Mouse (Mus musculus) cerebellum, adult 11-12 months (tissue): ENCODE measurements around the gene Fam25c.
"Not testable (repeated sequence)": the region's sequence is repeated elsewhere in the genome, so short reads cannot be mapped to it uniquely, and the experiment has no call there.

Source experiments
- DNase-seq: peaks from one replicate; pipeline ENCODE4 v3.0.0; 2022

The Fam25c gene

DNA sequence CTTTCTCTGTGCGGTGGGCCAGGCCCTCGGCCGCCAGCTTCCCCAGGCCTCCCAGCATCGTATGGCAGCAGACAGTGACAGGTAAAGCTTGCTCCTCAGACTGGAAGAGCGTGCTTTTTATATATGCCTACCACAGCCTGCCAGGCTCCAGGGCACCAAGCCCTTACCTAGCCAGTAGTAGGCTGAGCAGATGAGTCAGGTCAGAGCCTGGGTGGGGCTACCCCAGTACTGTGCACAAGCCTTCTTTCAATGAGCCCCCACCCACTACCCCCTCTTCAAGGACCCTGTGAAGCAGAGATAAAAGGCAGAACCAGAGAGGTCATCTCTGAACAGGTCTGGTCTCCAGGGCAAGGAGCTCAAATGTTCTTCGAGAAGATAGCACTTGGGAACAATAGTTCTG, at the start of gene Fam25c:
Gene Fam25c, minus strand, starts transcription at position 133 of the 400 bp plus-strand sequence.
- no peak for DNase-seq

DNA sequence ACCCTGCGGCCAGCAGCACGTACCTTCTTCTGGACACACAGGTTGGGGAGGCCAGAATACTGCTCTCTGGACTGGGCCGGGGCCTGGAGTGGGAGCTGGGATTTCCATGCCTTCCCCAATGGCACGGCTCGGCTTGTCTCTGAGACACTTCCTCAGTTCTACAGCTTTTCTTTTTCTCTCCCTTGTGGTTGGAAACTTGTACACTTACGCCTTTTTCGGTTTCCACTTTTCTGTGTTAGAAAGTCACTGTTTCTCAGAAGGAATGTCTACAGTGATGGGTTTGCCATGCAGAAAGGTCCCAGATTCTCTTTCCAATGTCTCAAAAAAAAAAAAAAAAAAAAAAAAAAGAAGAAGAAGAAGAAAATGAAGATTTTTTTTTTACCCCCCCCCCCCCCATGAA, 48.2 kb upstream of the Fam25c start:
- no peak for DNase-seq

DNA sequence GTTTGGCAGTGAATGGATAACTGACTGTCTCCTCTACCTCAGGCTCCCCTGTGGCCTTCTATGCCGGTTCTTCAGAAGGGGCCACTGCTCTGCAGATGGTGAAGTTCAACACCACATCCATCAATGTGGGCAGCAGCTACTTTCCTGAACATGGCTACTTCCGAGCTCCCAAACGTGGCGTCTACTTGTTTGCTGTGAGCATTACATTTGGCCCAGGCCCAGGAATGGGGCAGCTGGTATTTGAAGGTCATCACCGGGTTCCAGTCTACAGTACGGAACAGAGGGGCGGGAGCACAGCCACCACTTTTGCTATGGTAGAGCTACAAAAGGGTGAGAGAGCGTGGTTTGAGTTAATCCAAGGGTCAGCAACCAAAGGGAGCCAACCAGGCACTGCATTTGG, 47.6 kb upstream of the Fam25c start:
- no peak for DNase-seq

DNA sequence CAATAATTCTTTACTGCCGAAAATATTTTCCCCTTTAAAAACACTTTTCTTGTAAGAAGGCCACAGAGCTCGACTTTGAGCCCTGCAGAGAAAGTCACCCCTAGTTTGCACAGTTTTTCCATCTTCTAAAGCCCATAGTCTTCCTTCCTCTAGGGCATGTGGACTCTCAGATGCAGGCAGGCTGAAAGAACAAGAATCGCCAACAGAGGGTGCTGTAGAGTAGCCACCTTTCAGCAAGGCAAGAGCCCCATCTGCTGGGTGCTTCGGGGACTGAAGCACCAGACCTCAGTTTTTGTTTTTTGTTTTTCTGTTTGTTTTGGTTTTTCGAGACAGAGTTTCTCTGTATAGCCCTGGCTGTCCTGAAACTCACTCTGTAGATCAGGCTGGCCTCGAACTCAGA, 45.9 kb upstream of the Fam25c start:
- DNase-seq: peak; percentile 51

DNA sequence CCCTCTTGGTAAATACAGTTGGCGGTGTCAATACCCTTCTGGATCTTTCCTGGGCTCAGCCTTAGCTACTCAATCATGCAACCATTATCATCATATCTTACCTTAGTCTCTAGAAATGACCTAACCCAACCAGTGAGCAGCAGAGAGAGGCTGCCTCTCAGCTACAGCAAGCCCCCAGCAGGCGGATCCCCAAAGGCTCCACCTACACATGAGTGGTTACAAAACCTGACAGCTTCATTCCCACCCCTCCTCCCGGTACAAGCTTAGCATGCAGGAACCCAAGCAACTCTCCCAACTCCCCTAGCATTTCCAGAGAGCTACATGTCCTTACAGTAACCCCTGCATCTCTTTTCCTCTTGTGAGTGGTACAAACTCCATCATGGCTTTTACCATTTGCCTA, 44.8 kb upstream of the Fam25c start:
- no peak for DNase-seq

DNA sequence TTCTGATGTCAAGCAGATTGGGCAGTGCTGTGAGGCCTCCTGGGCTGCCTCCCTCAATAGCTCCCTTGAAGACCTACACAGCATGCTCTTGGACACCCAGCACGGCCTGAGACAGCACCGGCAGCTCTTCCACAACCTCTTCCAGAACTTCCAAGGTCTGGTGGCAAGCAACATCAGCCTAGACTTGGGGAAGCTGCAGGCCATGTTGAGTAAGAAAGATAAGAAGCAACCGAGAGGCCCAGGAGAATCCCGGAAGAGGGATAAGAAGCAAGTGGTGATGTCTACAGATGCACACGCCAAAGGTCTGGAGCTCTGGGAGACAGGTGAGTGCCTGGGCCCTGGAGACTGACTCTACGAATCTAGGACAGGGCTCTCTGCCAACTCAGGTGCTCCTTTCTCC, 44.1 kb upstream of the Fam25c start:
- DNase-seq: no peak

DNA sequence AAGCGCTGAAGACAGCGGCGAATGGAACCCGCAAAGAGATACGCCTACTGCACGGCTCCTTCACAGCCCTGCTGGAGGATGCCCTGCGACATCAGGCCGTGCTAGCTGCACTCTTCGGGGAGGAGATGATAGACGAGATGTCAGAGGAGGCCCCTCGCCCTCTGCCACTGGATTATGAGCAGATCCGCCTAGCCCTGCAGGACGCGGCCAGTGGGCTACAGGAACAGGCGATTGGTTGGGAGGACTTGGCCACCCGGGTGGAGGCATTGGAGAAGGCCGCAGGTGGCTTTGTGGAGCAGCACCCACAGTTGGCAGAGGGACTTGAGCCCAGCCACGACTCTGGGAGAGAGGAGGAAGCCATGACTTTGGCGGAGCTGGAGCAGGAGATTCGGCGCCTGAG, 43.7 kb upstream of the Fam25c start:
- DNase-seq: no peak

DNA sequence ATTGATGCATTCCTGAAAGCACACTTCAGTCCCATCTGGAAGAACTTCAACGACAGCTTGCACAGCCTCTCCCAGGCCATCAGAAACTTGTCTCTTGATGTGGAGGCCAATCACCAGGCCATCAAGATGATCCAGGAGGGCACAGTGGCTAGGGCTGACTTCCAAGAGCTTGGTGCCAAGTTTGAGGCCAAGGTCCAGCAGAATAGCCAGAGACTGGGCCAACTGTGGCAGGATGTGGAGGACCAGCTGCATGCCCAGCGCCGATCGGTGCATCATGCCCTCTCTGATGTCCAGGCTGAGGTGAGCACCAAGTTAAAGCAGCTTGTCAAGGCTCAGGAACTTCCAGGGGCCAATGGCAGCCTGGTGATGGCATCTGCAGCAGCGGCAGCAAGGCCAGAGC, 42.6 kb upstream of the Fam25c start:
- DNase-seq: no peak

DNA sequence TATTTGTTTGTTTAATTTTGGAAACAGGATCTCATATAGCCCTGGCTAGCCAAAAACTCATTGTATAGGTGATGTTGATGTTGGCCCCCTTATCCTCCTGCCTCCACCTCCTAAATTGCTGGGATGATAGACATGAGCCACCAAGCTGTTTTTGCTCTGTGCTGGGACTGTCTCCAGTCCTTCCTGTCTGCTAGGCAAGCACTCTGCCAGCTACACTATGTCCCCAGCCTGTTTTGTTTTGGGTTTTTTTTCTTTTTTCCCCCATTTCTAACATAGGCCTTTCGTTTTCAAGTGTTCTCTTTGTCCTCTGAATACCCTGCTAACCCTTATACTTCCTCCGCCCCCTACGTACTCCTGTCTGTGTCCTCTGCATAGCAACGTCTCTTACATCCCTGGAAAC, 38.1 kb upstream of the Fam25c start:
- no peak for DNase-seq

DNA sequence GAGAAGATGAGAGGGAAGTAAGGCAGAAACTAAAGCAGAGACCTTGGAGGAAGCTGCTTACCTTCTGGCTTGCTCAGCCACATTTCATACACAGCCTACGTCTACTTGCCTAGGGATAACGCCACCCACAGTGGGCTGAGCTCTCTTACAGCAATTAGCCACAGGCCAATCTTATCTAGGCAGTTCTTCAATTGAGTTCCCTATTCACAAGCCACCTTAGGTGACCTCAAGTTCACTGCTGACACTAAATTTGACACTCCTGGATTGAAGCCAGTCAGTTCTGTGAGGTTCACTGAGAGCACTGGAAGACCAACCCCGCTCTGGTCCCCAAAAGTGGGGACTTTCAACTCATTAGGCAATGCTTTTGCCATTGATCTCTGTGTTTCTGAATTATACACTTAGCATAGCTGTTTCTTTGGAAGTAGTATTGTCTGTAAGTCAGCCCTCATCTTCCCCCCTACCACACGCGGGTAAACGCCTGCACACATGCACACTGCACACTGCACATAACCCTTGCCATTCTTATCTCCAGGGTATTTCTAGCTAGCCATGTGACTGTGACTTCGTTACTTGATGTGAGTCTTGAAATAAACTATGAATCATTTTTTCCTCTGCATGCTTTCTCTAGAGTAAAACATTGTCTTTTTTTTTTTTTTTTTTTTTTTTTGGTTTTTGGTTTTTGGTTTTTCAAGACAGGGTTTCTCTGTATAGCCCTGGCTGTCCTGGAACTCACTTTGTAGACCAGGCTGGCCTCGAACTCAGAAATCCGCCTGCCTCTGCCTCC, 27.9 kb upstream of the Fam25c start:
- no peak for DNase-seq

DNA sequence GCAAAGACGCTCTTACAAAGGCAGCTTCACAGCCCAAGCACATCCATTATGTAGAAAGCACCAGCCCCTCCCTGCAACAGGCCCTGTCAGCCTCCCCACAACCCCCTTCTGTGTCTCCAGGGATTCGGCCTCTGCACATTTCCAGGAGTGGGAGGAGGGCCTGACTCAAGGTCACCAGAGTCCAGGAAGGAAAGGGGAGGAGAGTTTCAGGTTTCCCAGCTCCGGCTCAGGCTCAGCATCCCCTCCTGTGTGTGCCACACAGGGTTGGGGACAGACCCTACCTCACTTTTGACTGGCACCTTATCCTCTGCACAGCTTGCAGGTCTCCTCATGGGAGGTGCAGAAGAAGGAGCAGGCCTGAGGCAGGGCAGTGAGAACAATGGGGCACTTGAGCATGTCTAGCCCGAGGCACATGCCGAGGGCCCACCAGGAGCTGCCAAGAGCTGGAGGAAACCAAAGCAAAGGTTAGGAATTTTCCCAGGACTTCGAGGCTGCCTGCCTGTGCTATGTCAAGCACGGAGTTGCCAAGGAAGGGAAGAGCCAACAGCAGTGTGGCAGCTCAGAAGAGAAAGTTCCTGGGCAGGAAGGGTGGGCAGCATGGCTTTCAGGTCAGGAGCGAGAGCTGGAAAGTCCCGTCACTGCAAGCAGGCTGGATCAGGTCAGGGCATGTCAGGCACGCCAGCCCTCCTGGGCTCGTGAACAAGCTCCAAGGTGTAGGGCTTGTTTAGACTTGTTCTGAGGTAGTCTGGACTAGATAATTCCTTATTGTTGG, 23.5 kb upstream of the Fam25c start:
- no peak for DNase-seq

DNA sequence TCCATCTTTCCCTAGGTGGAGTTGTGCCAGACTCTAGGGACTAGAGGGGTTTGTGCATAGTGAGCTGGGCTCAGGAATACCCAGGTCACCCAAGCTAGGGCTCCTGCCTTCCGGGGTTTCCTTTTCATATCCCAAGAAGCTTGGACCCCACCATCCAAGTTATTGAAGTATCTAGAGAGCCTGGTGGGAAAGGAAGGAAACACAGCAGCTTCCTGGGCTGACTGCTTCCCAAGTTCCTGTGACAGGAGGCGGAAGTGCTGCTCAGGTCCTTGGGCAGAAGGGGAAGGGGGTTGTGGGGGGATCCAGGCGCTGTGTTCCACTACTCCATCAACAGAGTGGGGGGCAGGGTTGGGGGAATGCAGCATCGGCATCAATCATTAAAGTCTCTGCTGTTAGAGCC, 21.9 kb upstream of the Fam25c start:
- DNase-seq: no peak

DNA sequence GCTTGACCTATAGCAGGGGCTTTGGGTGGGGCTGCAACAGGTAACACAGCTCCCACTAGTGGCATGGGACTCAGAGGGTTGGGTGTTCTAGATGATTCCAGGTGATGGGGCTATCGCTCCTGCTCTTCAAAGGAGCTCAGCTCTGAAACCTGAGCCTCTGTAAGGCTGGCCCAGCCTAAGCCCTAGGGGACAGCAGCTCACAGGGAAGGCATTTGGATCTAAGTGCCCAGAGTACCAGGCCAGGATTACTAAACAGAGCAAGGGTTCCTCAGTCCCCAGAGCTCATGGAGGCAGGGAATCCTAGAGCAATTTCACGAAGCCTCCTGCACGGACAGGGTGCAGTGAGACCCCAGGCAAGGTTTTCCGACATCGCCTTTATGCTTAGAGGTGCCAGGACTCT, 20.7 kb upstream of the Fam25c start:
- no peak for DNase-seq

DNA sequence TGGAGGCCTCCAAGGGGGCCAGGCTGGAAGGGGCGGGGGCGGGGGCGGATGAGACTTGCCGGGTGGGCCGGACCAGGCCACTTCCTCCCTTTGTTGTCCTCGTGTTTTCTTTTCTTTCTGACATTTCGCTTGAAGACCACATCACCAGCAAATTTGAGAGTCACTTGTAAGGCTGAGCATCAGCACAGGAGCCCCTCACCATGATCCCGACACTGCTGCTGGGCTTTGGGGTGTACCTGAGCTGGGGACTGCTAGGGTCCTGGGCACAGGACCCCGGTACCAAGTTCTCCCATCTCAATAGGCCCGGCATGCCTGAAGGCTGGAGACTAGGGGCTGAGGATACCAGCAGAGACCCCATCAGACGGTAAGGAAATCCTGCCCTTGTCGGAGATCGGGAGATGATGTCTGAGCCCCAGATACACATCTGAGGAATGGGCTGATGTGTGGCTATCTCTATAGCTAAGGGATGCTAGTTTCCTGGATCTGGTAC, 20.2 kb upstream of the Fam25c start, which contains the start of gene Mmrn2:
Gene Mmrn2, plus strand, starts transcription at position 51 of the 490 bp plus-strand sequence.
- no peak for DNase-seq

DNA sequence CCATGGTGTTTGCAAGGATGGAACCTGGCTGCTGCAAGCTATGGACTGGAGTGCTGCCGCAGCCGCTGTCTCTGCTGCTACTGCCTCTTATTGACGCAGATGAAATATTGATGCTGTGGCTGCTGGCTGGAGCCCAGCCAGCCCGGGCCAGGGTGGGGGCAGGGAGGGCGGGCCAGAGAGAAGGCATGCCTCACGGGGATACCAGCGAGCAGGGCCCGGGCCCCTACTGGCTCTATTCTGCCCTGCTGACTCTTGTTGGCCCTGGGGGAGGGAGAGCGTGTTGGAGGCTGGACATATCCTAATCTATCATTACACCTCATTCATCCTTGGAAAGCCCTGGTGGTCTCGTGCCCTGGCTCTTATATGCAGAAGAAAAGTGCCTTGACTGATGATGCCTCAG, 19.3 kb upstream of the Fam25c start, which contains the start of gene Sncg:
Gene Sncg, minus strand, starts transcription at position 213 of the 400 bp plus-strand sequence.
- DNase-seq: no peak

DNA sequence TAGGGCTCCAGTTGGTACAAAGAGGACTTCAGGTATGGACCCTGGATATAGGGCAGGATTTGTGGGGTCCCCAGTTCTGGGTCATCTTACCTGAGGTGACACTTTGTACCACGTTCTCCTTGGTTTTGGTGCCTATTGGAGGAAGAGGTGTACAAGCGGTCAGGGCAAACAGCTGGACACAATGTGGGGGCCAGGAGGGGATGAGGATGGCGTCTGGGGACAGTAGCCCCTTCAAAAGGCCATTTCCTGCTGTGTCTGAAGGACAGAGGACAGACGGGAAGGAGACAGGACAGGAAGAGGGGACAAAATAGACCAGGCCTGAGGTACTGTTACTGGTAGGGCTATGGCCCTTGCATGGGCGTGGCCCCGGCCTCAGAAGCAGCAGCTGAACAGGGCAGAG, 18.3 kb upstream of the Fam25c start:
- no peak for DNase-seq

DNA sequence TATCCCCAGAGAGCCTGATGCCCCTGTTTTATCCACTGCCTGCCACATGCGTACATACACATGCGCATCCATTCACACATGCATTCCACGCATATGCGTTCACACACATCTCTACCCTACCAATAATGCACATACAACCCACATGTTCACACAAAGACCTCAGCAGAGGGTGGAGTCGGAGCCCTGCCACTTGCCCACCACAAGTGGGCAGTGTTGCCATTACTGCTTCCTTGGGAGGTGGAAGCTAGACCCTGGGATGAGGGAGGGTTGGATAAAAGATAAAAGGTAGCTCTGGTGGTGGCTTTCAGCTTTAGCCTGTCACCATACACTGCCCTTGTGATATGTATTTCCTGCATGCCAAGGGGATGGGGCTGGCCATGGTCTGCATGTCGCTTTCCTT, 17.4 kb upstream of the Fam25c start:
- no peak for DNase-seq

DNA sequence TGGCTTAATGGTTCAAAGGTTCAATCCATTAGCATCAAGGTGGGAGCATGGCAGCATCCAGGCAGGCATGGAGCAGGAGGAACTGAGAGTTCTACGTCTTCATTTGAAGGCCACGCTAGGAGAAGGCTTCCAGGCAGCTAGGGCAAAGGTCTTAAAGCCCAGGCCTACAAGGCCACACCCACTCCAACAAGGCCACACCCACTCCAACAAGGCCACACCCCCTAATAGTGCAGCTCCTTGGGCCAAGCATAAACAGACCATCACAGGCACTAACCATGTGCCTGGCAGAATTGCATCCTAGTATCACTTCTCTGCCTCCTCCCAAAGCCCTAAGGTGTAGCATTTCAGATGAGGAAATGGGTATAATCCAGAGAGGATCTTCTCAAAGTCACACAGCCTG, 16.5 kb upstream of the Fam25c start:
- no peak for DNase-seq

DNA sequence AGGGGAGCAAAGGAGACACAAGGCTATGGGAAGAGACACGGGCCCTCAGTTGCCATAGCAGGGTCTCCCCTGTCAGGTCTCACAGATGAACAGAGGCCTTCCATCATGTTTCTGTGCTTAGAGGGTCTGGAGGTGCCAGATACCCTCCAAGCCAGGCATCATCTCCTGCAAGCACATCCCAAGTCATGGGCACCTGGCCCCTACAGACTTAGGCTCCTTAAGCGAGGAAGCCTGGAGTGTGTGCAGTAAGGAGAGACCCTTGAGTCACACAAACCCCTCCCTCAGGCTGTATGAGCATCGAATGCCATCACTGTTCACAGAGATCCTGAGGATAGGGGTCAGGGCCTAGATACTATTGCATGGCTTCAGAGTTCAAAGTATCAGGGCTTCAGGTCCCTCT, 15.7 kb upstream of the Fam25c start:
- no peak for DNase-seq

DNA sequence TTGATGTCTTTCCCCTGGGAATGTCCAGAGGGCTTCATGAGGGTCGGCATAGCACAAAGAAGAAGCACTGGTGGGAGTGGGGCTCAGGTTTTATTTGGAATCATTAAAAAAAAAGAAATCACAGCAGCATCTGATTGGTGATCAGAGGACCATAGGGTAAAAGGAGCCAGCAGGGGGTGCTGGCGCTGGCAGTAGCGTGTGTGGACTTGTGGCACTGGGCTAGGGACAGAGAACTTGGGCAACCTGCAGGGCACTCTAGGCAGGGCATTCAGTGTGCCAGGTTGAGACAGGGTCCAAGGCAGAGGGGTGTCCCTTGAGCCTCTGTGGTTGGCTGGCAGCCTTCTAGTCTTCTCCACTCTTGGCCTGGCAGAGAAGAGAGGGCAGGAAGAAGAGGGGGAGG, 15.0 kb upstream of the Fam25c start:
- DNase-seq: no peak

DNA sequence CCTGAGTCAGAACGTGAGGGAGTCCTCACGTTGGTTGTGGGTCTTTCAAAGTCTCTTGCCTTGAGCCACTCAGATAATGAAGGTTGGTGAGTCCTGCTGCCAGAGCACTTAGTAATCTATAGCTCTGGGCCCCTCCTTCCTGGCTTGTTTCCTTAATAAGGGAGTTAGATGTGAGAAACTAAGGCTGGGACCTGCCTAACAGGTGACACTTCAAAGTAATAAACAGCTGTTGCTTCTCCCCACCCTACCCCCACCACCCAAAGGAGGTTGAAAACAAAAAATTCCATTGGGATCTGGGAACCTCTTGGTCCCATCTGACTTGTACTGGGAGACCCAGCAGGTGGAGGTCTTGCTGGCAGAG, 9.9 kb upstream of the Fam25c start:
- DNase-seq: no peak

DNA sequence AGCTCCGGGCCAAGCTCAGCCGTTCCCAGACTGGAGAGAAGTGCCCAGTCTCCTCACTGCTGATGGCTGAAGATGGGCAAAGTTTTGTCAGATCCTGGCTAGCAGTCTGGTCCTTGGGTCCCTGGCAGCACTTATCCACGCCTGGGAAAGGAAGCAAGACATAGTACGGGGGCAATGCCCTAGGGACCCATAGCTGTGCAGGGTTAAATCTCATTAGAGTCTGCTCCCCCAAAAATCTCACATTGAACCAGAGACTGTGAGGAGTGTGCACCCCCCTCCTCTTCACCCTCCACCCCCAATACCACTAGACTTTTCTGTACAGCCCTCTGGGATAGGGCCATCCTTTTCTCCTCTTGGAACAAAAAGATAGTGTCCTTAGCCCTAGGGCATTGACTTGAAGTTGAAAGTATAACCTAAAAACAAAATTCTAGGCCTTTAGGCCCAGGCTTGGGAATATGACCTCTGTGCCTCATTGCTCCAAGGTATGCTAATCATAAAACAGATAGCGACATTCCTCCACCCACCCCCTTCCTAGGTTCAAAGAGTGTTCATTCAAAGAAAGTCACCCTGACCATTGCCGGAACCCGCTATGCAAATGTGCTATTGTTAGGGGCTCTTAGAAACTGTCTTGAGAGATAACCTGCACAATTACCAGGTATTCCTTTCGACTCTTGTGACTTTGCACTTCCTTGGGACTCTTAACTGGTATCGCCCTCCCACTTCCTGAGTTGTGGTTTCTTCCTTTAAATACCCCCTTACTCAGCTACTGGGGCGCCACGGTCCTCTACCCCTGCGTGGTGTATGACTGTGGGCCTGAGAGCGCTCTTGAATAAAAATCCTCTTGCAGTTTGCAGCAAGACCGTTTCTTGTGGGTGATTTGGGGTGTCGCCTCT, 9.3 kb upstream of the Fam25c start:
- DNase-seq: not testable (repeated sequence)
